Mouse (Mus musculus): Measurements from ENCODE around the gene 9430097D07Rik. TPM values are rescaled to one million over a fixed set of nuclear protein-coding genes. Genes with fewer than 3 reads are reported as not detected.

The 9430097D07Rik gene
- polyA plus RNA-seq, 1 experiment from 2014 or later, result 0.22 TPM

DNA sequence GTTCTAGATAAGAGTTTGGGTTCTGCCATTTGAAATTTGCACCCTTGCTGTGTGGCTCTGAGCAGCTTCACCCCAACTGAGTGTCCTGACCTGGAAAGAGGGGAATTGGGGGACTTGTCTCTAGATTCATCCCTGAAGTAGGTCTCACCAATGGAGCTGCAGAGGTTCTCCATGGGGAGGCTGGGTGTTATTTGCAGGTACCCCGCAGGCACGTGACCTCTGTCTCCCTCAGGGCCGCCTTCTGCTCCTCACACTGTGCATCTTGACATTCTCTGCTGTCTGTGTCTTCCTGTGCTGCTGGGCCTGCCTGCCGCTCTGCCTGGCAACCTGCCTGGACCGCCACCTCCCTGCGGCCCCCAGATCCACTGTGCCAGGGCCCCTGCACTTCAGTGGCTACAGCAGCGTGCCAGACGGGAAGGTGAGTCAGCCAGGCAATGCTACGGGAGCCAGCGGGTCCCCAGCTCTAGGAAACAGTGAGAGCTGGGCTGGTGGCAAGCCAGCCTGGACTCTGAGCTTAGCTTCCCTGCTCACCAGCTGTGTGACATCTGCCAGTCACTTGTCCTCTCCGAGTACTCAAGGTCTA lies 13.8 kb upstream of the 9430097D07Rik start:
- 76% methylated on average over 11 of the region's 11 CpGs for WGBS
- peaks cover 21% of the 10 kb centered on the region; the same call in 1 of the 2 replicates for H3K27me3 ChIP-seq (ENCODE audit: low read depth, poor library complexity, severe bottlenecking)

DNA sequence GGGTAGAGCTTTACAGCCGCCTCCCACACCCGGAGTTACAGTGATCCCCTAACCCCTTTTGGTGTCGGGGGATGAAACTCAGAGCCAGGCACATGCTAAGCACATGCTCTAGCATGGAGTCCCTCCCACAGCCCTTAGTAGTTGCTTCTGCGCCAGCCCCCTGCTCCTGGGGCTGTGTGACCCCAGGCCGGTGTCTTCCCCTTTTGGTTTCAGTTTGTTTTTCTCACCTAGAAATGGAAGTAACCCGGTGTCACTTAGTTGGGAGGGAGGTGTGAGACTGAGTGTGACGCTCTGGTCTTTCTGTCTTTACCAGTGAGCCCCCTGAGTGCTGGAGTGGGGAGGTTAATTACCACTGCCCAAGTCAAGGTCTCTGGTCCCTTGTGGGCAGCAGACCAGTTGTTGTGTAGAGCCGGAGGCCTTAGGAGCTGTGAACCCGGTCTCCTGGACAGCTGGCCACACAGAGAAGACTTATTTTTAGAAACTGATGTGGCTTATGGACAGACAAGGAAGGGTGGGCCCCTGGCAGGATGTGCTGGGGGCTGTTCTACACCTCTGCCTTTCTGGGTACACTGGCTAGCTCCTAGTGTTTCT lies 12.3 kb upstream of the 9430097D07Rik start:
- Histone ChIP-seq H3K27ac (replicated peaks) (no peak overlapping the region), H3K27me3 (ENCODE audit: low read depth, poor library complexity, severe bottlenecking) (peaks cover 32% of the 10 kb centered on the region), H3K36me3 (no peaks in the 10 kb centered on the region), H3K4me1 (peaks cover 39% of the 10 kb centered on the region), H3K4me3 (peak overlapping the region; percentile 60), H3K9me3 (replicated peaks) (no peaks in the 10 kb centered on the region)
- WGBS, result 49% methylated on average over 9 of the region's 9 CpGs
- no peak for DNase-seq (ENCODE audit: low spot score)

More for the DNA sequence above, 13.8 kb upstream of the 9430097D07Rik start:
- peaks cover 28% of the 10 kb centered on the region for H3K4me1 ChIP-seq
- H3K36me3 ChIP-seq, result peaks cover 3% of the 10 kb centered on the region; the same call in 1 of the 2 replicates
- no peak for DNase-seq (ENCODE audit: low spot score)
- H3K9me3 ChIP-seq (replicated peaks), result no peaks in the 10 kb centered on the region
- H3K27ac ChIP-seq (replicated peaks), result no peak overlapping the region
- no peak overlapping the region for H3K4me3 ChIP-seq

DNA sequence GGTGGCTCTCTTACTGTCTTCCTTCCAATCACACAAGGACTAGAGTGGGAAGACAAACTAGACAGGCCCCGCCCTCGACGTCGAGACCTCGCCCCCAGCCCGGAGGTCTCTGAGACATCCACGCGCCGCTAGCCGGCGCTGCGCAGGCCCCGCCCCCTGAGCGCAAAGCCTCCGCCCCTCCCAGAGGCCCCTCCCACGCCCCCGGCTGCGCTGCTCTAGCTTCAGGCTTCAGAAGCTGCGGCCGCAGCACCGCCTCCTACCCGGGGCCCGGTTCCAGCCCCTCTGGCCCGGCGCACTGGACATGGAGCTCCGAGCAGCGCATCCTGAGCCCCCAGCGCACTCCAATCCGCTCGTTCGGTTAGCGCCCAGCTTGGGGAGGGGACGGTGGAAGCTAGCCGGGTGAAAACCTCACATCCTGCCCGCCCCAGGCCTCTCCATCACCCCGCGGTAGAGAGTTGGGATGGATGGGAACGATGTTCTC lies 11.4 kb upstream of the 9430097D07Rik start, which contains the start of gene St6galnac4:
Gene St6galnac4, plus strand, starts transcription at position 225 of the 481 bp plus-strand sequence.
- Histone ChIP-seq H3K27me3 (ENCODE audit: low read depth, poor library complexity, severe bottlenecking) (peaks cover 42% of the 10 kb centered on the region), H3K27ac (replicated peaks) (peak within 1 kb of the TSS; percentile 84), H3K36me3 (no peaks in the 10 kb centered on the region), H3K9me3 (replicated peaks) (no peaks in the 10 kb centered on the region), H3K4me3 (peak within 1 kb of the TSS; percentile 60), H3K4me1 (peaks cover 39% of the 10 kb centered on the region)
- peak; percentile 95 for DNase-seq (ENCODE audit: low spot score)
- under 1% methylated on average over 38 of the region's 38 CpGs for WGBS

DNA sequence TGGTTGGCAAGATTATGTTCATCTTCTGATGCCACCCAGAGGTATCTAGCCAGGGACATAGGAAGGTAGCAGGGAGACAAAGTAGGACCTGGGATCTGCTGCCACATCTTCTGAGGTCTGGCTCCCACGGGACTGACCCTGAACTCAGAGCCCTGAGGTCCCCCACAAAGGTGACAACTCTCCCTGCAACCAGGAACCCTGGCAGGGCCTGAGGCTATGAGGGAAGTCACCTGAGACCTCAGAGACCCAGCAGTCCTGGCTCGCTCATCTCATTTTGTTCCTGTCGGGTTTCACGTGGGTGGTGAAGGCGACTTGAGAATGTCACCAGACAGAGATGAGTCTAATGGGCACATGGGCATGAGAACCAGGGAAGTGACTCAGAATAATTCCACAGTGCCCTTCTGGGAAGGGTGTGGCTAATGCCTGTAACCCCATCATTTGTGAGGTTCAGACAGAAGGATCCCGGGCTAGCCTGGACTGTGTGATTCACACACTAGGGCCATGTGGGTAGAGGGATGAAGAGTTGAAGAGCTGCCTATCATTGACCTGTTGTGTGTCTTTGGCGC lies 9.7 kb upstream of the 9430097D07Rik start:
- Histone ChIP-seq H3K9me3 (replicated peaks) (no peaks in the 10 kb centered on the region), H3K36me3 (no peaks in the 10 kb centered on the region), H3K4me1 (peaks cover 39% of the 10 kb centered on the region), H3K27me3 (ENCODE audit: low read depth, poor library complexity, severe bottlenecking) (peaks cover 50% of the 10 kb centered on the region), H3K27ac (replicated peaks) (no peak overlapping the region), H3K4me3 (no peak overlapping the region)
- 87% methylated on average over 7 of the region's 7 CpGs for WGBS
- no peak for DNase-seq (ENCODE audit: low spot score)

DNA sequence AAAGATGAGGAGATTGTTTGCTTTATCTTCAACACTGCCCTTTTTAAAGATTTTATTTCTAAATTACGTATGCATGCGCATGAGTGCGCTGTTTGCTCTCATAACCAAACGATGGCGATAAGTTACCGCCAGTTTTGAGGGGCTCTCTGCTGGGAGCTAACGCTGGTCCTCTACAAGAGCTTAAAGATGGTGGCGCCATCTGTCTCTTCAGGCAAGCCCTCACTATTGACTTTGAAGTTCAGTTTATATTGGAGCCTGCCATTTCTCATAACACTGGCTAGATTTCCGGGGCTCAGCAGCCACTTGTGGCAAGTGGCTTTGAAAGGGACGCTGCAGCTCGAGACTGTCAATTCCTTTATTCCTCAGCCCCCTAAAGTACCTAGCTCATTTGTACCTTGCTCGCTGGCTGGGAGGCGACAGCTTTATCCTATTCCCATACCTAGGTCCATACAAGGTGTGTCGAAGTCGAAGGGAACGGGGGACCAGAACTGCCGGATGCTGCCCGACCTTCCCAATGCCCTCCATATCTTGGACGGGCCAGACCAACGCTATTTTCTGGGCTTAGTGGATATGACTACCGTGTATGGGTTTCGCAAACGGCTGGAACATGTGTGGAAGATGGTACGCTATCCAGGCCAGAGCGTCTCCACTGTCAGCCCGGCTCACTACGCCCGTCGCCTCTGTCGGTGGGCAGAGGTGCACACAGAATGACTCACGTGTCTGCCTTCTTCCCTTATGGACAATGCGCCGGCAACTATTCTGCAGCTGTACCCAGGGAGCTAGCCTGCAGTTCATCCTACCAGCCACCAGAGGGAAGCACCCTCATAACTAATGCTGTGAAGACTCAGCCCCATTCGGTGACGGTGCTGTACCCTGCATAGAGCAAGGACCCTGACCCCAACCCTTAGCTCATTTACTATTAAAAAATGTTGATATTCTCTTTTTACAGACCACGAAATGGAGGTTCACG lies 7.6 kb upstream of the 9430097D07Rik start:
- Histone ChIP-seq H3K4me3 (peak overlapping the region; percentile 39), H3K36me3 (no peaks in the 10 kb centered on the region), H3K27ac (replicated peaks) (peak overlapping the region; percentile 10), H3K27me3 (ENCODE audit: low read depth, poor library complexity, severe bottlenecking) (peaks cover 69% of the 10 kb centered on the region), H3K9me3 (replicated peaks) (no peaks in the 10 kb centered on the region), H3K4me1 (peaks cover 33% of the 10 kb centered on the region)
- DNase-seq (ENCODE audit: low spot score), result peak; percentile 84
- WGBS, result 15% methylated on average over 37 of the region's 37 CpGs

DNA sequence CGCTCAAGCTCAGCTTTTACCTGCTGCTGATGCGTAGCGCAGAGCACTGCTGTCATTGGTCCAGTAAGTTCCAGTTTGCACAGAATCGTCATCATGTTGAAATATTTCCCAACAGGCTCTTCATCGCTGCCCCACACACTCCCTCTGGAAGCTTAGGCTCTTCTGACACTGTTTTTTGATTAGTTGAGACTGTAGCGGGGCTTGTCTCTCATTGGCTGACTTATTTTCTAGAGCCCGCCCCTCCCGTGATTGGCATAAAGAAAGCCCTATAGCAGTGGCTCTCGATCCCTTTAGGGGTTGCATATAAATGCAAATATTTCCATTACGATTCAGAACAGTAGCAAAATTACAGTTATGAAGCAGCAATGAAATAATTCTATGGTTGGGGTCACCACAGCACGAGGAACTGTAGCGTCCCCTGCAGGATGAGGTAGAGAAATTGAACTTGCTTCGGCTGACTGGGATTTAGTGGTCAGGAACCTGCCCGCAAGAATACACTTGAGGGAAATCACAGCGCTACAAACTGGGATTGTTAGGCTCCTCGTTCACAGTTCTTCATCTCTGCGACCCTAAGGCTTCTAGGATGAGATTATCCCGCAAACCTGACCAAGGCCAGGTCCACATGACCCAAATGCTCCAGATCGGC lies 6.1 kb upstream of the 9430097D07Rik start:
- peaks cover 17% of the 10 kb centered on the region for H3K4me1 ChIP-seq
- WGBS, result 36% methylated on average over 19 of the region's 19 CpGs
- no peaks in the 10 kb centered on the region for H3K9me3 ChIP-seq (replicated peaks)
- no peak overlapping the region for H3K27ac ChIP-seq (replicated peaks)
- DNase-seq (ENCODE audit: low spot score), result peak; percentile 50
- peaks cover 77% of the 10 kb centered on the region for H3K27me3 ChIP-seq (ENCODE audit: low read depth, poor library complexity, severe bottlenecking)
- no peaks in the 10 kb centered on the region for H3K36me3 ChIP-seq
- peak overlapping the region; percentile 47 for H3K4me3 ChIP-seq

DNA sequence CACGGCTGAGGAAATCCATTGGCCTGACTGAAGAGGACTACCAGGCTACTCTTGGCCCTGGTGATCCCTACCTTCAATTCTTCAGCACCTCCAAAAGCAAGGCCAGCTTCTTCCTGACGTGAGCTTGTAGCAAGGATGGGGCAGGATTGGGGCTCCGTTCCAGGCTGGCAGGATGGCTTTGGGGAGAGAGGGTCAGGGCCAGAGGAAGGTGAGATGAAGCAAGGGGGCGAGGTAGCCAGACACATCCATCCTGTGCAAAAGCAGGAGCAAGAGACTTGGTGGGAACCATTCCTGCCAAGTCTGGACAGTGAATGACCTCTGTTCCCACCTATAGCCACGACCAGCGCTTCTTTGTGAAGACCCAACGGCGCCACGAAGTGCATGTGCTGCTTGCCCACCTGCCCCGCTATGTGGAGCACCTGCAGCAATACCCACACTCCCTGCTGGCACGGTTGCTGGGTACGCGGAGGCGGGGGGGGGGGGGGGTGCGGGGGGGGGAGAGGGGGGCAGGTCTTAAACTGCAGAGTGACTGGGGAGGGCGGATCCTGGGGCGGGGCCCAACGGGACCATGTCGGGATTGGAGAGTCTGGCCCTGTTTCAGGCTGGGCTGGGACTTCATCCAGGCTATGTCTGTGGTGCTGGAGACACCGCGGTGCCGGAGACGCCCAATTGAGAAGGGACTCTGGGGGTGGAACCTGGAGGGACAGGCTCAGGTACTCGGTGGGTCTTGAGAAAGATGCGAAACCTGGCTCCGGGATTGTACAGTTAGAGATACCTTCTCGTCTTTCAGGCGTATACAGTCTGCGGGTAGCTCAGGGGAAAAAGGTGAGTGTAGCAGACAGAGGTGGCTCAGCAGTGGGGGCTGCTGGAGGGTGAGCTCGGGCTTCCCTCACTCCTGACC lies 2.9 kb upstream of the 9430097D07Rik start:
- no peak for DNase-seq (ENCODE audit: low spot score)
- H3K9me3 ChIP-seq (replicated peaks), result no peaks in the 10 kb centered on the region
- peaks cover 66% of the 10 kb centered on the region for H3K27me3 ChIP-seq (ENCODE audit: low read depth, poor library complexity, severe bottlenecking)
- peaks cover 22% of the 10 kb centered on the region for H3K4me1 ChIP-seq
- H3K36me3 ChIP-seq, result peaks cover under 1% of the 10 kb centered on the region; the same call in 1 of the 2 replicates
- no peak overlapping the region for H3K4me3 ChIP-seq
- H3K27ac ChIP-seq (replicated peaks), result no peak overlapping the region
- WGBS, result 50% methylated on average over 23 of the region's 30 CpGs

DNA sequence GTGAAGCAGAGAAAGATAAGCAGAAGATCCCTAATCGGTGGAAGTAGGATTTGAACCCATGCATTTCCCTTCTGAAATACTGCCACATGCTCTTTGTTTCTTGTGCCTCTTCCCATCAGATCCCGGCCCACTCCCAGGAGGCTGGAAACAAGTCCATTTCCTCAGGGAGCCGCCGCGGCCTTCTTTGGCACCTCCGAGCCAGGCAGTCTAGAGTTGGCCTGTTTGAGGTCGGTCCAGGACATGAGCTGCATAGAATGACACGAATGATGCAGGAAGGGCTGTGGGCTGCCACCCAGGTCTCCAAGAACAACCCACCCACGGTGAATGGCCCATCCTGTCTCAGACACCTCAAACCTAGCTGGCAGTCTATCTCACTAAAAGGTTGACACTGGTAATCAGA lies 1.0 kb upstream of the 9430097D07Rik start:
- no peak overlapping the region for H3K4me3 ChIP-seq
- peaks cover 52% of the 10 kb centered on the region for H3K27me3 ChIP-seq (ENCODE audit: low read depth, poor library complexity, severe bottlenecking)
- peaks cover 12% of the 10 kb centered on the region for H3K36me3 ChIP-seq
- H3K27ac ChIP-seq (replicated peaks), result no peak overlapping the region
- 88% methylated on average over 9 of the region's 9 CpGs for WGBS
- no peak for DNase-seq (ENCODE audit: low spot score)
- peaks cover 29% of the 10 kb centered on the region for H3K4me1 ChIP-seq
- H3K9me3 ChIP-seq (replicated peaks), result no peaks in the 10 kb centered on the region

DNA sequence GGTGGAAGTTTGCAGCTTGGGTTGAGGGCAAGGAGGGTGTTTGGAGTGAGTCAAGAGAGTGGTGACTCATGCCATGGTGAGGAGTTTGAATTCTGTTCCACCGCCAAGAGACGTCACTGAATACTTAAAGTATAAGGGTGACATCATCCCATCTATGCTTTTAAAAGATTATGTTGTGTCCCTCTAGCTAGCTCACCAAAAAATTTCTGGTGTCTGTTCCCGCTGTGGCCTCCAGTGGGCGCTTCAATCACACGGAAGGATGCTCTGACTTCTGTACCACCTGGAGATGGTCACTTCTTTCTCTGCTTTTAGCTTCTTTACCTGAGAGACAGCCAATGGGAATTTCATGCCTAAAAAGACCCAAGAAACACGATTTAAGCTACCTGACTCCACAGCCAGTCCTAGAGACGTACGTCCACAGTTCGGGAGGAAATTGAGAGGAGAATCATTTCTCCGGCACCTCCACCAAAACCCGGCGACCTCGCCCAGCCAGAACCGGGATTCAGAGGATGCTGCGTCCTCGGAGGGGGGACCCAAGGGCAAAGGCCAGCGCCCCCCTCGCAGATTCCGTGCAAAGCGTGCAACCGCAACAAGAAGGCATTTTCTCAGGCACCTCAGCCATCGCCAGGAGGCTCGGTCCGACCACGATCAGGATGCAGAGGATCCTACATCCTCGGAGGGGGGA lies 441 bp downstream of the 9430097D07Rik start:
- Histone ChIP-seq H3K27me3 (ENCODE audit: low read depth, poor library complexity, severe bottlenecking) (peaks cover 43% of the 10 kb centered on the region), H3K27ac (replicated peaks) (peak overlapping the region; percentile 50; the same call in 1 of the 2 replicates), H3K4me1 (peaks cover 35% of the 10 kb centered on the region), H3K36me3 (peaks cover 12% of the 10 kb centered on the region), H3K4me3 (peak overlapping the region; percentile 68), H3K9me3 (replicated peaks) (no peaks in the 10 kb centered on the region)
- 2% methylated on average over 26 of the region's 26 CpGs for WGBS
- peak; percentile 55 for DNase-seq (ENCODE audit: low spot score)

DNA sequence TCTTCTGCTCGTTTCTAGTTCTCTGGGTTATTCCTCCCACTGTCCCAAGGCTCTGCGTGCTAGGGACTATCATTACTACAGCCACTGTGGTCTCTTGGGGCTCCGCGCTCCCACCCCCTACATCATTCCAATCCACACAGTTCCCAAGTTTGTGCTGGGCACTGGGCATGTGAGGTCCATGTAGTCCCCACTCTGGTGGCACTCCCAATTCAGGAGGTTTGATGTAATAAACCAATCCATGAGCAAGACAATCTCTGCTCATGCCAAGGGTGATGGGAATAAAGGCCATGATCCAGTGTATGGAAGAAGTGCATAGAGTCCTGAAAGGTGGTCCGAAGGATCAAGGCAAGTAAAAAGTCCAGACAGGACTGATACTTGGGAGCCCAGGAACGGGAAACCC lies 987 bp downstream of the 9430097D07Rik start, which contains the start of gene Pip5kl1:
Gene Pip5kl1, plus strand, starts transcription at position 301 of the 400 bp plus-strand sequence.
- H3K9me3 ChIP-seq (replicated peaks), result no peaks in the 10 kb centered on the region
- no peak for DNase-seq (ENCODE audit: low spot score)
- WGBS, result 76% methylated on average over 6 of the region's 6 CpGs
- H3K4me1 ChIP-seq, result peaks cover 35% of the 10 kb centered on the region
- H3K27ac ChIP-seq (replicated peaks), result peak within 1 kb of the TSS; percentile 50; the same call in 1 of the 2 replicates
- H3K36me3 ChIP-seq, result peaks cover 12% of the 10 kb centered on the region
- peaks cover 37% of the 10 kb centered on the region for H3K27me3 ChIP-seq (ENCODE audit: low read depth, poor library complexity, severe bottlenecking)
- peak within 1 kb of the TSS; percentile 68 for H3K4me3 ChIP-seq

Measured in midbrain, embryonic 10.5 days (tissue).